Mouse (Mus musculus): ENCODE results near the gene Dppa4.

The Dppa4 gene

GRCm38 (mm10) chr16:48303983-48304382 lies 20.4 kb downstream of the Dppa4 start:
- no peak for TF ChIP-seq GATA4 (IDR thresholded peaks at IDR 0.05; ENCODE audit: insufficient replicate concordance, low read length)

DNA sequence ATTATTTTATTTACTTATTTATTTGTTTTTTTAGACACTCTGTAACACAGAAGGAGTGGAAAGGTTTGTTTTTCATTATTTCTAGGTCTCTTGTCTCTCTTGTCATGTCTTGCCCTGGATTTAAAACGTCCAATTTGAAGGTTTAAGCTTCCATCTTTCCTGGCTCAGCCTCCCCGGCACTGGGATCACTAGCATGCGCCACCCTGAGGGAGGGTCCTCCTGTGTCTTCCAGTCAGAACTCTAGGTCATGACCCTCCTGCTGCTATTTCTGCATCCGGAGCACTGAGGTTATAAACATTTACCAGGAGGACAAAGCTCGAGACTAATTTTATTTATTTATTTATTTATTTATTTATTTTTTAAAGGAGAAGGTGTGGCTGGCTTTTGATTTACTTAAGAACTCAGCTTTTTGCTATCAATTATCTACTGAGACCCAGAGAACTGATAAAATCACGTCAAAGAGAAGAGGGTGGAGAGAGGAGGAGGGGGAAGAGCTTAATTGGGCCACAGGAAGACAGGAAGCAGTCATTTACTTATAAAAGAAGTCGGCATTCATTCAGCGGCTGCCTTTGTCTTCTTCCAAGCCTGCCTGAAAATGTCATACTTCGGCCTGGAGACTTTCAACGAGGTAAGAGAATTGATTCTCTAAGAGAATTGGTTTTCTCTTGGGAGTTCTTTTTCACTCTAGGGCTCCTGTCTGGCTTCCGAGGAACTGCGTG lies 26.5 kb downstream of the Dppa4 start:
- TF ChIP-seq GATA4 (IDR thresholded peaks at IDR 0.05; ENCODE audit: insufficient replicate concordance, low read length), result no peak

DNA sequence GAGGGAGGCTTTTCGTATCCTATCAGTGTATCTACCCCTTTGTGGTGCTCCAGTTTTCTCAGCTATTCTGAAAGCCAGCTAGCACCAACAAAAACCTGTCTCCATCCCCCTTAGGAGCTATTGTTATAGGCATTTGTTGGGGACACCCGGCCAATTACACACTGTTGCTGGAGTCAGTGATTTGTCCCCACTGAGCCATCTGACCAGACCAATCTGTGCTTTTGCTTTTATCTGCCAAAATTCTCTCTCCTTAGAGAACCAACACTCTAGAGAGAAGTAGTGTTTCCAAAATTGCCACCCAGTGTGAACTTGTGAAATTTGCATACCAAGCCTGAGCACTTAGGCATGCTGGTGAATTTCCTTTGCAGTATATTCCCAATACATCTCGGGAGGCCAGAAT lies 31.8 kb downstream of the Dppa4 start:
- no peak for TF ChIP-seq GATA4 (IDR thresholded peaks at IDR 0.05; ENCODE audit: insufficient replicate concordance, low read length)

GRCm38 (mm10) chr16:48320781-48321180 lies 37.2 kb downstream of the Dppa4 start:
- TF ChIP-seq GATA4 (IDR thresholded peaks at IDR 0.05; ENCODE audit: insufficient replicate concordance, low read length), result no peak

GRCm38 (mm10) chr16:48323133-48323532 lies 39.6 kb downstream of the Dppa4 start:
- no peak for TF ChIP-seq GATA4 (IDR thresholded peaks at IDR 0.05; ENCODE audit: insufficient replicate concordance, low read length)

DNA sequence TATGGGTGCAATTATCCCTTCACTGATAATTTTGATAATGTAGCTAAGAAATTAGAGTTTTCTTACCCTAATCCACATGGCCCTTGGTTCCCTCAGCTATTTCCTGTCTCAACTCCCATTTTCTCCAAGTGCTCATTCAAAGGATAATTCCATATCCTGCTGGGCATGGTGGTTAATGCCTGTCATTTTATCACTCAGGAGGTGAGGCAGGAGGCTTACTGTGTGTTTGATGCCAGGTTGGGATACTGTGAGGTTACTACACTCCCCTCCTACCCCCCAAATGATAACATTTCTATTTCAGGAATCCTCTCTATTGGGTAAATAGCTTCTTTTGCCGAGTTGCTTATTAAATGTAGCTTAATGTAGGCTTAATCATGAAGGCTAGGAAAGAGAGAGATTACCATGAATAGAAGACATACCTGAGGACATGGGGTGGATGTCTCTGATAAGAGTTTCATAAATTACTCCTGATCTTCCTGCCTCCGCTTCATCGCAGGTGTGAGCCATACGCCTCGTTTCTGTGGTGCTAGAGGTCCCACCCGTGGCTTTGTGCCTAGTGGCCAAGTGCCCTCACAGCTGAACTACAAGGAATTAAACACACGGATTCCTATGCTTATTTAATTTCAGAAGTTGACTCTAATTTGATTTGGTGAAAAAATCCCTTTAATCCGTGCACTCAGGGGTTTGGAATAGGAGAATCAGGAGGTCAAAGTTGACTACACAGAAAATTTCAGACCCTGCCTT lies 40.2 kb downstream of the Dppa4 start:
- no peak for TF ChIP-seq GATA4 (IDR thresholded peaks at IDR 0.05; ENCODE audit: insufficient replicate concordance, low read length)

DNA sequence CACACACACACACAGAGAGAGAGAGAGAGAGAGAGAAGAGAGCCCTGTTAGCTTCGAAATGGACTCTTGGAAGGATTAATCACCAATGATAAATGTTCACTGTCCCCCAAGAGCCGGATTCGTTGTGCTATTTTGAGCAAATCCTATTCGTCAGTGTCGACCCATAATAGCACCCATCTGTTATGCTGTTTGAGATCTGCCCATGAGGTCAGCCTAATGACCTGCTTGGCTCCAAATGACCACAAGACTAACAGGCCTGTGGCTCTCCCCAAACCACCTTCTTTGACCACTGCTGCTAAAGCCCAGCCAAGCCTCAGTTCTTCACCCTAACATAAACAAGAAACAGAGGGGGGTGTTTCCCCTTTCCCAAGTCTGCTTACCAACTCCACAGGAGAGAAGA lies 43.4 kb downstream of the Dppa4 start:
- no peak for TF ChIP-seq GATA4 (IDR thresholded peaks at IDR 0.05; ENCODE audit: insufficient replicate concordance, low read length)

- no peak for TF ChIP-seq GATA4 (IDR thresholded peaks at IDR 0.05; ENCODE audit: insufficient replicate concordance, low read length)
Measured at GRCm38 (mm10) chr16:48328420-48328819, 44.9 kb downstream of the Dppa4 start.

- TF ChIP-seq GATA4 (IDR thresholded peaks at IDR 0.05; ENCODE audit: insufficient replicate concordance, low read length), result no peak
Measured at GRCm38 (mm10) chr16:48331822-48332221, 48.3 kb downstream of the Dppa4 start.

DNA sequence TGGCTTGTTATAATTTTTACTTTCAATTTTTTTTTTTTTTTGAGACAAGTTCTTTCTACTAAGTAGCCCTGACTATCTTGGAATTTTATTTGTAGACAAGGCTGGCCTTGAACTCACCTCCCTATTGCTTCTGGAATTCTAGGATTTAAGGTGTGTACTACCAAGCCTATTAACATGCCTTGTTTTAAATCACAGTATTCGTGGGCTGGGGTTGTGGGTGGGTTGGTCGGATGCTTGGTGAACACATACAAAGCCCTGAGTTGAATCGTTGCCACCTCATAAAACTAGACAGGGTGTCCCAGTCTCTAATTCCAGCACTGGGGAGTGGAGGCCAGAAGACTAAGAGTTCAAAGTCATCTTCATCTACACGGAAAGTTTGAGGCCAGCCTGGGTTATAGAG lies 51.8 kb downstream of the Dppa4 start:
- no peak for TF ChIP-seq GATA4 (IDR thresholded peaks at IDR 0.05; ENCODE audit: insufficient replicate concordance, low read length)

All from liver, adult (tissue).